Mouse (Mus musculus) midbrain, embryonic 10.5 days (tissue): Measurements from ENCODE around the gene Stk33. TPM values are rescaled to one million over a fixed set of nuclear protein-coding genes. Genes with fewer than 3 reads are reported as not detected.
A peak's percentile ranks its signal among the peaks of the same experiment; 100 is the strongest.

Source experiments
- DNase-seq: peaks from one replicate; pipeline ENCODE4 v3.0.0-alpha.2; 2017; ENCODE audit warnings: low spot score
- H3K27ac ChIP-seq: fragments of 300-500 bp; sonication (generic); replicated peaks from 2 replicates; pipeline ENCODE4 v1.5.1; 2016; ENCODE audit warnings: mild to moderate bottlenecking
- H3K27me3 ChIP-seq: fragments of 300-500 bp; sonication (generic); 2 replicates; pipeline ENCODE4 v1.6.1; 2016; ENCODE audit warnings: low read depth, mild to moderate bottlenecking; ENCODE audit not compliant: poor library complexity, severe bottlenecking
- H3K36me3 ChIP-seq: fragments of 300-500 bp; sonication (generic); 2 replicates; pipeline ENCODE4 v1.6.1; 2016; ENCODE audit warnings: mild to moderate bottlenecking, moderate library complexity
- H3K4me1 ChIP-seq: fragments of 300-500 bp; sonication (generic); 2 replicates; pipeline ENCODE4 v1.6.1; 2016
- H3K4me3 ChIP-seq: fragments of 300-500 bp; sonication (generic); 2 replicates; pipeline ENCODE4 v1.5.1; 2016; ENCODE audit warnings: mild to moderate bottlenecking, moderate library complexity
- H3K9me3 ChIP-seq: fragments of 300-500 bp; sonication (generic); replicated peaks from 2 replicates; pipeline ENCODE4 v1.6.1; 2016; ENCODE audit warnings: mild to moderate bottlenecking
- WGBS: fragments of 180-500 bp; shearing (Covaris S2); methylation state at CpG from one replicate; pipeline ENCODE4 v1.1.7; 2016; 5-methylcytosine and 5-hydroxymethylcytosine counted together
- polyA plus RNA-seq: library from polyadenylated mRNA; unstranded; fragments of >200 nt; fragmentation: Nextera tagmentation; extraction: Ambion mirVana; gene quantifications from 2 replicates; pipeline ENCODE4 v1.2.1, GENCODE M21; 2016

Stk33 gene
- 10.2 and 18.6 TPM in 2 replicates for polyA plus RNA-seq

DNA sequence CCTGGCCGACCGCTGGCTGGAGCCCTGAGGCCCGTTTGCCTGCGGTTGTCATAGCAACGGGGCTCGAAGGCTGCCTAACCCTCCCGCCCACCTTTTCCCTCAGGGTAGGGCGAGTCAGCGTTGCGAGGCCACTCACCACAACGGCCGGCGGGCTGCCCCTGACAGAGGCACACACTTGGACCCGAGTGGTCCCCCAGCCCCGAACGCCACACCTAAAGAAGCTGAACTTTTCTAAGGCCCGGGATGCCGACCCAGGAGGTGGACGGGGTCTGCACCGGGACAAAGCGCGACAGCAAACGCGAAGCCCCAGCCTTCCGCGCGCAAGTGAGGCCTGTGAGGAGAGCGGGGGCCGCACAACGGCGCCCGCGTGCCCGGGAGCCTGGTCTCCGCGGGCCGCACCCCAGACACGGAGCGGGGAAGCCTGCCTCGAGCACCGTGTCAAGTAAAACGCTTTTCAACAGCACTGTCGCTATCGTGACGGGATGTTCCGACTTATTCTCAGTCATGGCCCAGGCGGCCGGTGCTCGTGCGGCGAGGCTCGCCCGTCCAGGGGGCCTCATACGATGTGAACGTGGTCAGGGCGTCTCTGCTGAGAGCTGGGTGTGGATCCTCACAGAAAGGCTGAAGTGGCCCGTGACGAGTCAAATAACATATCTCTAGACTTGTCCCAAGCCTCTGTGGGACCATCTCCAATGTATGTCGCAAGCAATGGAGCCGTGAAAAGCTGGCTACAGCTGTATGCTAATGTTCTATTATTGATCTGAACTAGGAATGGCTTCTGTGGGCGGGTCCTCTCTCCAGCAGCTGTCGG is at the start of gene Stk33:
TSS of gene Stk33 (minus strand) at position 301 of the 811 bp plus-strand sequence.
- peaks cover 31% of the 10 kb centered on the region for H3K27me3 ChIP-seq
- H3K9me3 ChIP-seq: no peaks in the 10 kb centered on the region
- no peaks in the 10 kb centered on the region for H3K36me3 ChIP-seq
- peak within 1 kb of the TSS; percentile 97 for H3K27ac ChIP-seq
- H3K4me1 ChIP-seq: peaks cover 49% of the 10 kb centered on the region
- DNase-seq: peak; percentile 89
- peak within 1 kb of the TSS; percentile 68 for H3K4me3 ChIP-seq
- under 1% methylated on average over 62 of the region's 62 CpGs for WGBS

DNA sequence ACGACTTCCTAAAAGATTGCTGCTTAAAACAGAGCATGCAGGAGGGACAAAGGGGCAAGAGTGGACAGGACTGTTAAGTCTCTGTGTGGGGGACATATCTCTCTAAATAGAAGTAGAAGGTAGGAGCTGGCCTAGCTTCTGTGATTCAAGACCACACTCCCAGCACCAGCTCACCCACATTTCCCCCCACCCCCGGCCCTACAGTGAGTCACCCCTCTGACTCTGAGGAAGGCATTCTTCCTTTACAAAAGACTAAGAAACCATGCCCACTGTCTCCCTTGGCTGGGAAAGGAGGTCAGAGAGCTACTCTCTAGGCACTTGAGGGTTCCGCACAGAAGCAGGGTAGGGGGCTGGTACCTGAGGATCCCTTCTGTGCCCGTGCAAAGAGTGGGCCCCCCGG is 45.3 kb upstream of the Stk33 start:
- DNase-seq: no peak
- WGBS: 71% methylated on average over 5 of the region's 5 CpGs
- no peaks in the 10 kb centered on the region for H3K27me3 ChIP-seq
- H3K36me3 ChIP-seq: no peaks in the 10 kb centered on the region
- H3K4me3 ChIP-seq: no peak overlapping the region
- peaks cover 8% of the 10 kb centered on the region for H3K4me1 ChIP-seq
- H3K9me3 ChIP-seq: no peaks in the 10 kb centered on the region
- H3K27ac ChIP-seq: 0 out of 2 replicates have a peak overlapping the region, but pooled peaks have one; percentile 9

DNA sequence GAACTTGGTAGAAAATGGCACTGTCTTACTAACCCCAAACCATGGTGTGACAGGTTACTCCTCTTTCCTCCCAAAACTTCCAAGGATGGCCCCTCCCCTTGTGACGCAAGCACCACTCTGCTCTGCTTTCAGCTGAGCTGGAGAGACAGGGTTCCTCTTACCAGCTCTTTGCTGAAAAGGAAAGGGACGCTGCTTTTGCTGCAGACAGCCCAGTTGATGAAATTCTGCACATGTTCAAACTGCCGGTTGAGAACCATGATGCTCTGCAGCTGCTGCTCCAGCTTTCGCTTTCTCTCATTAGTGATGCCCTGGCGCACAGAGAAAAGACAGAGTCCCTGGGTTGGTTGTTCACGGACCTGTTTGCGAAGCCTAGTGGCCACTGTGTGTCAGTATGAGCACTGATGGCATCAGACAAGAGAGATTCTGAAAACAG is 41.9 kb upstream of the Stk33 start:
- H3K27ac ChIP-seq: peak overlapping the region; percentile 49; the same call in 1 of the 2 replicates
- H3K9me3 ChIP-seq: no peaks in the 10 kb centered on the region
- H3K36me3 ChIP-seq: no peaks in the 10 kb centered on the region
- H3K4me1 ChIP-seq: peaks cover 8% of the 10 kb centered on the region
- H3K4me3 ChIP-seq: peak overlapping the region; percentile 37
- peak; percentile 26 for DNase-seq
- no peaks in the 10 kb centered on the region for H3K27me3 ChIP-seq
- 29% methylated on average over 7 of the region's 7 CpGs for WGBS

DNA sequence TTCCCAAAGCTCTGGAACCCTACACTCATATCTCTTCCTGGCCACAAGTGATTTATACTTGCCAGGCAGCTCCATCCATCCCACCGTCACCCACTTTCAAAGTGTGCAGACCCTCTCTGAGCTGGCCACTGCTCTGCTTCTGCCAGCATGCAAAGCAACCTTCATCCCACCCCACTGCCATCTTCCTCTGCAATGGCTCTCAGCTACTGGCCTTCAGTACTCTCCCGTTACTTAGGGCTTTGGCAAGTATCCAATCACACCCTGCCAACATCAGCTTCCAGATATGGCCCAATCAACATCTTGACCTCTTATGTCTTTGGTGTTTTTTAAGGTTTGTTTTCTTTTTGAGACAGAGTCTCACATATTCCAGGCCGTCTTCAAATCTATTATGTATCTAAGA is 39.0 kb upstream of the Stk33 start:
- H3K36me3 ChIP-seq: no peaks in the 10 kb centered on the region
- no peak overlapping the region for H3K27ac ChIP-seq
- no peak overlapping the region for H3K4me3 ChIP-seq
- no peak for DNase-seq
- 90% methylated on average over 3 of the region's 3 CpGs for WGBS
- H3K4me1 ChIP-seq: peaks cover 4% of the 10 kb centered on the region; the same call in 1 of the 2 replicates
- no peaks in the 10 kb centered on the region for H3K9me3 ChIP-seq
- no peaks in the 10 kb centered on the region for H3K27me3 ChIP-seq

DNA sequence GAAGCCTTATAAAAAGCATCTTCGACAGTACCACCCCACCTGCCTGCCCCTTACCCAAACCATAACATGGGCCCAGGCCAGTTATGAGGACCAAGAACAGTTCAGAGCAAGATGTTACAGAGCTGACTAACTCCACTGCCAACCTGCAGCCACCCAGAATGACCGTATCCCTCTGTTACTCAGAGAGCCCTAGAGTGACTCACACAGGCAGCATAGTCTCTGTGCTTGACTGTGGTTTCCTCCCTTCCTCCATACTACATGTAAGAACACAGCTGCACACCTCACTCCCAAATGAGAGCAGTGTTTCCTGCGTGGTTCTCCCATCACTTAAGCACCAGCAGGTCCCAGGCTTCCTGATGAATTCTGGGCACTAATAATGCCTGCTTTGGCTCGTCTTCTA is 31.8 kb upstream of the Stk33 start:
- no peak overlapping the region for H3K27ac ChIP-seq
- no peak for DNase-seq
- H3K4me3 ChIP-seq: no peak overlapping the region
- H3K4me1 ChIP-seq: peaks cover 21% of the 10 kb centered on the region
- no peaks in the 10 kb centered on the region for H3K36me3 ChIP-seq
- 77% methylated on average over 4 of the region's 4 CpGs for WGBS
- H3K27me3 ChIP-seq: no peaks in the 10 kb centered on the region
- no peaks in the 10 kb centered on the region for H3K9me3 ChIP-seq

DNA sequence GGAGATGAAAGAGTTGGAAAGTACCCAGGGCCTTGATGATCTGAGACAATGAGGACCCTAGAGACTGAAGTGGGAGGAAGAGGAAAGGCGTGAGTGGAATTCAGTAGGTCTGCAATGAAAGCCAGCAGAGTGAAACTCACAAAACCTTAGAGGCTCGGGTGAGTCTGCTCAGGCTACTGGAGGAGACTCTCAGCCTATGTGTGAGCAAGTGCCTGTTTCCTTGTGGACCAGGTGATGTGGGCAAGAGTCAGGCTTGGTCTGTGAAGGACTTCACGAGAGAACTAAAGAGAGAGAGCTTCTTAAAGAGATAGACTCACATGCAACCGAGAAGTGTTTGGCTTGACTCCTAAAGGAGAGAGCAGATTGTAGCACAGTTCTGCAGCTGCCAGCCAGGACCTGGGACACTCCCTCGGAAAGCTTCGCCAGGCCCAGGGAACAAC is 29.4 kb upstream of the Stk33 start:
- no peak for DNase-seq

DNA sequence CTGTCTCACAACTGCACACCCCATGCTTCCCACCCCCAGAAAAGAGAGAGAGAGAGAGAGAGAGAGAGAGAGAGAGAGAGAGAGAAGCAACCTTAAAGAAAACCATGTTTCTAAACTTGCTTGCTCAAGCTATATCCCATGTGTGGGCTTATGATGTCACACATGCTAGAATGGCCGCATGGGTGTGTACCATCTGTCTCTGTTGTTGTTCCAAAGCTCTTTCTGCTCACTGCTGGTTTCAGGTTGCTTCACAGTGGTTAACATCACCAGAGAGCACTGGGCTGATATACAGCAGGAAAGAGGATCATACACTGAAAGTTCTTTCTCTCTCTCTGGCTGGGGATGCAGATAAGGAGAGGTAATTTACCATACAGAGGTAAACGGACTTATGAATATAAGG is 28.7 kb upstream of the Stk33 start:
- no peak overlapping the region for H3K27ac ChIP-seq
- DNase-seq: no peak
- no peak overlapping the region for H3K4me3 ChIP-seq
- peaks cover 21% of the 10 kb centered on the region for H3K4me1 ChIP-seq
- 67% methylated on average over 2 of the region's 2 CpGs for WGBS
- H3K9me3 ChIP-seq: no peaks in the 10 kb centered on the region
- H3K27me3 ChIP-seq: no peaks in the 10 kb centered on the region
- no peaks in the 10 kb centered on the region for H3K36me3 ChIP-seq

More for the DNA sequence above, 29.4 kb upstream of the Stk33 start:
- H3K27ac ChIP-seq: 0 out of 2 replicates have a peak overlapping the region, but pooled peaks have one; percentile 3
- H3K4me1 ChIP-seq: peaks cover 21% of the 10 kb centered on the region
- no peaks in the 10 kb centered on the region for H3K27me3 ChIP-seq
- no peaks in the 10 kb centered on the region for H3K9me3 ChIP-seq
- WGBS: 59% methylated on average over 6 of the region's 6 CpGs
- no peak overlapping the region for H3K4me3 ChIP-seq
- no peaks in the 10 kb centered on the region for H3K36me3 ChIP-seq

DNA sequence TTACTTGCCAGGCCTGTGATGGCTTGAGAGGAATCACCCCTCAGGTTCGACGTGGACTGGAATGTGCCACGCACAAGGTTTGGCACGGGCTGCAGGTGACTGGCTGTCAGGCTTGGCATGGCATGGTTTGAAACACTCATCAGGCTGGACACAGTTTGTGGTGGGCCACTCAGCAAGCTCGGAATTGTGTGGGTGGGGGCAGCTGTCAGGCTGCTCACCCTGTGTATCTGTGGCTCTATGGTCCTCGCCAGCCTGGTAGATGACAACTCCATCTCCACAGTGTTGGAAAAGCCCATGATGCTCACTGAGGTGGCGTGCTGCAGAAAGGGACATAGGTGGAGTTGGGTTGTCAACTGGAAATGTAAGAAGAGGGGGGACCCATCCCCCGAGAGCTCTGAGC is 21.8 kb upstream of the Stk33 start:
- Histone ChIP-seq H3K27ac (no peak overlapping the region), H3K36me3 (no peaks in the 10 kb centered on the region), H3K9me3 (no peaks in the 10 kb centered on the region), H3K4me3 (no peak overlapping the region), H3K27me3 (no peaks in the 10 kb centered on the region), H3K4me1 (peaks cover 4% of the 10 kb centered on the region; the same call in 1 of the 2 replicates)
- no peak for DNase-seq
- WGBS: 91% methylated on average over 8 of the region's 8 CpGs

DNA sequence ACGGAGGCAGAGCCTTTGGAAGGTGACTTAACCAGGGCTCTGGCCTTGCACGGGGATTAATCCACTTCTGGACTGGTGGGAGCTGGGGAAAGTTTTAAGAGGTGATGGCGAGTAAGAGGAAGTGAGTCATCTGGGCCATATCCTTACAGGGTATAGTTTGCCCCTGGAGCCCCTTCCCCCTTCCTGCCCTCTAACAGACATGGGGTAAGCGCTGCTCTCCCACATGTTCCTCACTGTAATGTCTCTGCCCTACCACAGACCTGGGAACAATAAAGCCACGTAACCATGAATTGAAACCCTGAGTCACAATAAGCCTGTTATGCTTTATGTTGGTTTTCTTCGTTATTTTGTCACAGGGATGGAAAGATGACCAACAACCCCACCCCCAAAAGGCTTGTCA is 17.7 kb upstream of the Stk33 start:
- 91% methylated on average over 6 of the region's 6 CpGs for WGBS
- Histone ChIP-seq H3K27ac (0 out of 2 replicates have a peak overlapping the region, but pooled peaks have one; percentile 49), H3K36me3 (no peaks in the 10 kb centered on the region)

DNA sequence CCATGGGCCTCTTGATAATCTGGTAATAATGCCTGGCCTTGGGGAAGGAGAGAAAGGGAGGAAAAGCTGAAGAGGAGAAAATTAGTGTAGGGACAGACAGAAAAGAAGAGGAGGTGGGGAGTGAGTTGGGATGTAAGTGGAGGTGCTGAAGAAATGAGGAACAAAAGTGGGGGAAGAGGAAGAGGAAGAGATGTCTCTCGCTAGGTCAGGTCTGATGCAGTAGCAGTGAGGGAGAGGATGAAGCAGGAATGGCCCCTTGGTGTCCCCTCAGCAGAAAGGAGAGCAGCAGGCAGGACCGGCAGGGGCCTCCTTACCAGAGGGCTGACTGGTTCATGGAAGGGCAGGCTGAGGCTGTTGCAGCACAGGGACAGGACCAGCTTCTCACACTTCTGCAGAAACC is 16.9 kb upstream of the Stk33 start:
- no peaks in the 10 kb centered on the region for H3K9me3 ChIP-seq
- peaks cover 10% of the 10 kb centered on the region; the same call in 1 of the 2 replicates for H3K4me1 ChIP-seq
- H3K4me3 ChIP-seq: no peak overlapping the region
- no peak for DNase-seq
- H3K36me3 ChIP-seq: no peaks in the 10 kb centered on the region
- peak overlapping the region; percentile 49; the same call in 1 of the 2 replicates for H3K27ac ChIP-seq
- 0 out of 2 replicates have a peak, but pooled peaks cover 3% of the 10 kb centered on the region for H3K27me3 ChIP-seq
- WGBS: 80% methylated on average over 2 of the region's 2 CpGs

More for the DNA sequence above, 17.7 kb upstream of the Stk33 start:
- no peak for DNase-seq
- no peak overlapping the region for H3K4me3 ChIP-seq
- no peaks in the 10 kb centered on the region for H3K9me3 ChIP-seq
- no peaks in the 10 kb centered on the region for H3K27me3 ChIP-seq
- peaks cover 10% of the 10 kb centered on the region; the same call in 1 of the 2 replicates for H3K4me1 ChIP-seq

DNA sequence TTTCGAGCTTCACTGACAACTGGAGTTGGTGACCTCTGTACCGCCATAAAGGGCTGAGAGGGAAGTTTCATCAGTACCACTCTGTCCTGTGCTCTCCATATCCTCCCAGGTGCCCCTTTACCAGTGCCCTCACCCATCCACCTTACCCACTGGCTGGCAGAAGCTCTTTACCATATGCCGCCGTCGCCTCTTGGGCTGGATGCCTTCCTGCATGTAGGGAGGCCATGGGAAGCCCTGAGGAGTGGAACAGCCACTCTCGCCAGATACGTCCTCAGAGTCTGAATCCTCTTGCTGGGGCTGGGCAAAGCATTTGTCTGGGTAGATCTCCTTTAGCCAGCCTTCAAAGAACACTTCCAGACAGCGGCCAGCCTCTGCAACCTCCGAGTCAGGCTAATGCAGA is 16.0 kb upstream of the Stk33 start:
- Histone ChIP-seq H3K4me3 (no peak overlapping the region), H3K36me3 (no peaks in the 10 kb centered on the region), H3K27me3 (0 out of 2 replicates have a peak, but pooled peaks cover 3% of the 10 kb centered on the region), H3K27ac (no peak overlapping the region; the same call in 1 of the 2 replicates), H3K4me1 (peaks cover 10% of the 10 kb centered on the region; the same call in 1 of the 2 replicates), H3K9me3 (no peaks in the 10 kb centered on the region)
- DNase-seq: no peak
- 90% methylated on average over 9 of the region's 9 CpGs for WGBS

DNA sequence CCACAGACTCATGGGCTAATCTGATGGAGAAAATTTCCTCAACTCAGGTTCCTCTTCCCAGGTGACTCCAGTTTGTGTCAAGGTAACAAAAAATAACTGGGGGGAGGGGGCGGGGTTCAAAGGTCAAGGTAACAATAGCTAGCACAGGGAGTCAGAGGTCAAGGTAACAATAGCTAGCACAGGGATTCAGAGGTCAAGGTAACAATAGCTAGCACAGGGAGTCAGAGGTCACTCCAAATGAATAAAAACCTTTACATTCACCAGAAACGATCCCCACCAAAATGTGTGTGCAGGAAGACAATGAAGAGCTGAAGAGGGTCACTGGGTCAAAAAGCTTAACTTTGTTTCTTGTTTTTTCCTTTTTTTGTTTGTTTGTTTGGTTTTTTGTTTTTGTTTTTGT is 9.2 kb upstream of the Stk33 start:
- Histone ChIP-seq H3K27me3 (0 out of 2 replicates have a peak, but pooled peaks cover 3% of the 10 kb centered on the region), H3K36me3 (no peaks in the 10 kb centered on the region), H3K4me1 (peaks cover 2% of the 10 kb centered on the region; the same call in 1 of the 2 replicates), H3K4me3 (no peak overlapping the region), H3K9me3 (no peaks in the 10 kb centered on the region), H3K27ac (no peak overlapping the region)
- DNase-seq: no peak
- WGBS: 52% methylated on average over 2 of the region's 2 CpGs

DNA sequence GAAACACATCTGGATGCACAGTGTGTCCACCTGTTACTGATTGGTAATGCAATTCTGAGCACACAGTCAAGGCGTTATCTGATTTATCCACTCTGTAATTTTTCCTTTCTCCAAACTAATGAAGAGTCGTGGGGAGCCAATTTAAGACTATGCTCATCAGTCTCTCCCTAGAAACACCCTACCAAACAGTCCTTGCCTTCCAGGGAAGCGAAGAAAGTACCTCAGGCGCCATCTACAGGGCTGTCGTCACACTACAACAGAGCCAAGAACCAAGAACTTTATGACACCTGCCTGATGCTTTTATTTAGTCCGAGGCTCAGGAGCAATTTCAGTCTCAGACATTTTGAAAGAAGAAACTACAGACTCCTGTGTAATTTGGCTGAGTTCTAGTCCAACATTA is 6.1 kb upstream of the Stk33 start:
- H3K9me3 ChIP-seq: no peaks in the 10 kb centered on the region
- peaks cover 24% of the 10 kb centered on the region for H3K4me1 ChIP-seq
- peaks cover 9% of the 10 kb centered on the region for H3K27me3 ChIP-seq
- H3K36me3 ChIP-seq: no peaks in the 10 kb centered on the region
- H3K4me3 ChIP-seq: no peak overlapping the region
- peak; percentile 51 for DNase-seq
- H3K27ac ChIP-seq: no peak overlapping the region
- WGBS: 11% methylated on average over 6 of the region's 6 CpGs
